In genomic region chr11:84053524-84054163, GRCm38 (mm10) we compare ENCODE assay signal across 8 mouse cellular contexts. TPM values are rescaled to one million over a fixed set of nuclear protein-coding genes. Genes with fewer than 3 reads are reported as not detected.
DNase-seq lines count a peak whose midpoint lies in the region; ATAC-seq and TF ChIP-seq lines count a peak whose summit lies in the region.
"Had no signal": no experiment of that assay in that cellular context is flagged by ENCODE, and none has a peak within 500 bp of the region (broad histone marks: within the 10 kb centered on the region; RNA-seq: fewer than 3 reads in every experiment).

No protein-coding gene starts in this region.

- WGBS in liver, postnatal 0 days (ENCODE audit: insufficient replicate concordance), result 61% methylated on average over 10 of the region's 10 CpGs
- 64% methylated on average over 10 of the region's 10 CpGs for WGBS in liver, embryonic 12.5 days (ENCODE audit: insufficient replicate concordance)
- 51% methylated on average over 10 of the region's 10 CpGs for WGBS in hindbrain, embryonic 13.5 days
- WGBS in midbrain, embryonic 15.5 days, result 45% methylated on average over 10 of the region's 10 CpGs

- TF ChIP-seq EP300 in liver, postnatal 0 days (IDR thresholded peaks at IDR 0.05; ENCODE audit: low read depth), result no peak

- H3K9ac ChIP-seq in liver, postnatal 0 days (replicated peaks), result no peak overlapping the region
- no peak overlapping the region for H3K9ac ChIP-seq in liver, embryonic 12.5 days
- H3K9ac ChIP-seq in hindbrain, embryonic 13.5 days, result peak overlapping the region; percentile 43; the same call in 1 of the 2 replicates
- H3K9ac ChIP-seq in midbrain, embryonic 15.5 days, result no peak overlapping the region

- no peak overlapping the region for H3K27ac ChIP-seq in liver, postnatal 0 days (ENCODE audit: low read depth)
- no peak overlapping the region for H3K27ac ChIP-seq in liver, embryonic 12.5 days
- H3K27ac ChIP-seq in hindbrain, embryonic 13.5 days, result peak overlapping the region; percentile 65
- H3K27ac ChIP-seq in midbrain, embryonic 15.5 days, result no peak overlapping the region
- H3K27ac ChIP-seq: macrophage had no signal

- no peaks in the 10 kb centered on the region for H3K36me3 ChIP-seq in liver, postnatal 0 days (replicated peaks; ENCODE audit: insufficient read depth, low read length)
- H3K36me3 ChIP-seq in liver, embryonic 12.5 days, result no peaks in the 10 kb centered on the region
- H3K36me3 ChIP-seq in hindbrain, embryonic 13.5 days, result no peaks in the 10 kb centered on the region
- H3K36me3 ChIP-seq in midbrain, embryonic 15.5 days (replicated peaks), result no peaks in the 10 kb centered on the region

- H3K27me3 ChIP-seq in liver, postnatal 0 days (ENCODE audit: insufficient read depth, low read length), result no peaks in the 10 kb centered on the region
- H3K27me3 ChIP-seq in liver, embryonic 12.5 days (replicated peaks), result peaks cover 3% of the 10 kb centered on the region
- no peaks in the 10 kb centered on the region for H3K27me3 ChIP-seq in hindbrain, embryonic 13.5 days
- no peaks in the 10 kb centered on the region for H3K27me3 ChIP-seq in midbrain, embryonic 15.5 days (replicated peaks)

- DNase-seq in liver, postnatal 0 days, result peak; percentile 35
- DNase-seq in cerebellum, adult 9-10 months, result peak; percentile 96
- no peak for DNase-seq in kidney, adult 8-10 months

- no peak overlapping the region for H3K4me2 ChIP-seq in liver, postnatal 0 days (ENCODE audit: low read depth, low read length)
- no peak overlapping the region for H3K4me2 ChIP-seq in liver, embryonic 12.5 days
- H3K4me2 ChIP-seq in hindbrain, embryonic 13.5 days, result no peak overlapping the region; the same call in 1 of the 2 replicates
- no peak overlapping the region for H3K4me2 ChIP-seq in midbrain, embryonic 15.5 days

- H3K4me3 ChIP-seq in liver, postnatal 0 days (ENCODE audit: low read depth, low read length), result no peak overlapping the region
- no peak overlapping the region for H3K4me3 ChIP-seq in liver, embryonic 12.5 days
- H3K4me3 ChIP-seq in hindbrain, embryonic 13.5 days, result no peak overlapping the region
- no peak overlapping the region for H3K4me3 ChIP-seq in midbrain, embryonic 15.5 days

- H3K4me1 ChIP-seq in liver, postnatal 0 days (ENCODE audit: insufficient read depth), result no peaks in the 10 kb centered on the region
- H3K4me1 ChIP-seq in liver, embryonic 12.5 days, result no peaks in the 10 kb centered on the region
- H3K4me1 ChIP-seq in hindbrain, embryonic 13.5 days (replicated peaks), result peaks cover 16% of the 10 kb centered on the region
- peaks cover 5% of the 10 kb centered on the region for H3K4me1 ChIP-seq in midbrain, embryonic 15.5 days

- no peak for TF ChIP-seq CTCF in liver, postnatal 0 days (IDR thresholded peaks at IDR 0.05; ENCODE audit: low read depth)

- no peaks in the 10 kb centered on the region for H3K9me3 ChIP-seq in liver, postnatal 0 days (ENCODE audit: low read length)
- no peaks in the 10 kb centered on the region for H3K9me3 ChIP-seq in liver, embryonic 12.5 days (replicated peaks)
- no peaks in the 10 kb centered on the region for H3K9me3 ChIP-seq in hindbrain, embryonic 13.5 days
- H3K9me3 ChIP-seq in midbrain, embryonic 15.5 days, result no peaks in the 10 kb centered on the region

- peak; percentile 79 for ATAC-seq in liver, postnatal 0 days
- no peak for ATAC-seq in liver, embryonic 12.5 days
- ATAC-seq in hindbrain, embryonic 13.5 days (ENCODE audit: low FRiP score), result peak; percentile 65
- ATAC-seq in midbrain, embryonic 15.5 days (replicated peaks), result peak; percentile 39; the same call in 1 of the 2 replicates
- no peak for ATAC-seq in erythroblast, adult 5-6 weeks (replicated peaks; ENCODE audit: low FRiP score, poor library complexity, severe bottlenecking)

RNA-seq across cellular contexts. Expression of gene Dusp14, which starts 15.4 kb away (rescaled TPM):
- polyA plus RNA-seq in liver, postnatal 0 days (2015; fragmentation: Nextera tagmentation; extraction: Ambion mirVana), result 1.7 and 1.8 TPM in 2 replicates
- polyA plus RNA-seq in liver, embryonic 12.5 days (2016; fragmentation: Nextera tagmentation; extraction: Ambion mirVana), result 1.1 TPM in 2 replicates
- polyA plus RNA-seq in hindbrain, embryonic 13.5 days (2015; fragmentation: Nextera tagmentation; extraction: Ambion mirVana), result 10.0 and 13.0 TPM in 2 replicates
- 11.0 TPM in 2 replicates for polyA plus RNA-seq in midbrain, embryonic 15.5 days (2015; fragmentation: Nextera tagmentation; extraction: Ambion mirVana)
- not detected in 2 replicates for total RNA-seq in erythroblast, adult 5-6 weeks (2015; ENCODE audit: low replicate concordance)
- not detected in 2 replicates for total RNA-seq in erythroblast, adult 5-6 weeks (2017; ENCODE audit: low replicate concordance)

Comparison
In these comparisons a context has a peak if more than half of its experiments do, and no peak if none do; other contexts are left out.
1. ATAC-seq: peak in liver, postnatal 0 days (single experiment), hindbrain, embryonic 13.5 days (single experiment) and midbrain, embryonic 15.5 days (single experiment); none in liver, embryonic 12.5 days (single experiment) and erythroblast, adult 5-6 weeks (single experiment).
2. DNase-seq: peak in liver, postnatal 0 days (single experiment) and cerebellum, adult 9-10 months (single experiment); none in kidney, adult 8-10 months (0 of 2).